Mouse (Mus musculus) mesoderm, embryonic 11.5 days (tissue): ENCODE measurements at regions not wholly inside any gene's neighbourhood (a gene's known extent, or its start where the extent isn't known, plus 50 kb on each side); places are given as distances from the start of the nearest gene placed in this dataset.

Source experiments
- DNase-seq: peaks from one replicate; pipeline ENCODE4 v3.0.0-alpha.2; 2012; ENCODE audit warnings: low read depth, low spot score

- DNase-seq: no peak
Observed at GRCm38 (mm10) chr1:106086687-106087086, 84.9 kb upstream of the Phlpp1 start.

- no peak for DNase-seq
Observed at GRCm38 (mm10) chr1:106092909-106093557, 78.5 kb upstream of the Phlpp1 start.

GRCm38 (mm10) chr1:106093813-106094212, 77.7 kb upstream of the Phlpp1 start:
- no peak for DNase-seq

GRCm38 (mm10) chr1:106096324-106096723, 75.2 kb upstream of the Phlpp1 start:
- peak; percentile 37 for DNase-seq

GRCm38 (mm10) chr1:106097177-106097576, 74.4 kb upstream of the Phlpp1 start:
- no peak for DNase-seq

- no peak for DNase-seq
Observed at GRCm38 (mm10) chr1:106100611-106101010, 70.9 kb upstream of the Phlpp1 start.

GRCm38 (mm10) chr1:106102537-106102936, 69.0 kb upstream of the Phlpp1 start:
- no peak for DNase-seq

- no peak for DNase-seq
Observed at GRCm38 (mm10) chr1:106109081-106109480, 62.5 kb upstream of the Phlpp1 start.
